Mouse (Mus musculus): ENCODE measurements around the gene Trim56.

Gene Trim56

DNA sequence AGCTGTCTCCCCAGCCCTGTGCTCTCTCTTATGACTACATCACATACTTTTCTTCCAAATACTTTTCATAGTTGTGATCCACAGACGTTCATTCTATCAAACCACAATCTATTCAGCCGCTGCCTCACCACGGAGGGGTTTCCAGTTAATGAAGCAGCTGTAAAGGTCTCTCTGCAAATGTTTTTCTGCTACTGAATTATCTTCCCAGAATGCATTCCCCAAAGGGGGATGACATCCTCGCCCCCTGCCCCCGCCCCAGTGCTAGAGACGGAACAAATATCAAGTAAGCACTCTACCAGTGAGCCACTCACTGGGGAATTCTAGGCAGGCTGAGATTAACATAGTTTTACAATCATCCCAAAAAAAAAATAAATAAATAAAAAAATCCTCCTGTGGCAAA, 7.9 kb downstream of the Trim56 start:
- DNase-seq (ENCODE audit: inconsistent ontology term) = peak; percentile 98

DNA sequence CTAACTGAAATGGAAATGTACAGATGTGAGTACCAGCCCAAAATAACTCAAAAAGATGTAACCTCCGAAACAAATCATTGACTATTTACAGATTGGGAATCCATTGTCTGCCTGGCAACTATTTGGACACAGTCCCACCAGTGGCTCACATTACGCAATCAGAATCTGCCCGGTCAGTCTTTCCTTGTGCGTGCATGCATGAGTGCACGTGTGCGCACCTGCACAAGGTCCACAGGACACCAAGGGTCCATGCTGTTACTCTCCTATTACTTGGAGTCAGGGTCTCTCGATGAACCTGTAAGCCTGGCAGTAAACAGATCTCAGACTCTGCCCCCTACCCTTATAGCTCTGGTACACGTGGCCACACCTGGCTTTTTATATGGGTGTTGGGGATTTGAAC, 8.3 kb downstream of the Trim56 start:
- DNase-seq (ENCODE audit: inconsistent ontology term) = no peak

DNA sequence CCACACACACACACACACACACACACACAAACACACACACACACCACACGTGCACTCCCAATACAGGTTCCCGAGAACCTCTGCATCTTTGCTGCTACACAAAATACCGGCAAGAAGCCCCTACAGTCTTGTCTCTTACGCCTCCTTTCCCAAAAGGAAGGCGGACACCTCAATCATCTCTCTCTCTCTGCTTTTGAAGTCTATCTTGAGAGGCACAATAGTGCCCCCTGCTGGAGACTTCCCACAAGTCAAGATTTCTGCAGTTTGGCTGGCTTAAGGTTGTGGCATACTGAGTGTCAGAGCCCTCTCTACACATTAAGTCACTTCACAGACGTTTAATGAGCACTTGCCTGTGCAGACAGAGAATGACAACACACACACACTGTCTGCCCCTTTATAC, 9.0 kb downstream of the Trim56 start:
- DNase-seq (ENCODE audit: inconsistent ontology term) = peak; percentile 81

DNA sequence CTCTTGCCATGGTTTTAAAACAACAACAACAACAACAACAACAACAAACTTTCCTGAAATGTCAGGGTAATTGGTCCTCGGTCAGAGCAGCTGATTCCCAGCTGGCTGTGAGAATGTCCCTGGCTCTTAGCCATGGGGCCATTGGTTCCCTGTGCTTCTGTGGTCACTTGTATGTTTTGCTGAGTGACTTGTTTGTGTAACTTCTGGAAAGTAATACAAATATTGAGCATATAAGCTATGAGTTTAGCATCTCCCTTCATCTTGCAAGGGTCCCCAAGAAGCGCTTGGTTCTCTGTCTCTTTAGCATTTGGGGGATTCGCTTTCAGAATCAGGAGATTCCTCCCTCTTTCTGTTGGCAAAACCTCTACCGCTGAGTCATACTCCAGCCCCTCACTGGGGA, 9.6 kb downstream of the Trim56 start:
- DNase-seq (ENCODE audit: inconsistent ontology term) = peak; percentile 57

DNA sequence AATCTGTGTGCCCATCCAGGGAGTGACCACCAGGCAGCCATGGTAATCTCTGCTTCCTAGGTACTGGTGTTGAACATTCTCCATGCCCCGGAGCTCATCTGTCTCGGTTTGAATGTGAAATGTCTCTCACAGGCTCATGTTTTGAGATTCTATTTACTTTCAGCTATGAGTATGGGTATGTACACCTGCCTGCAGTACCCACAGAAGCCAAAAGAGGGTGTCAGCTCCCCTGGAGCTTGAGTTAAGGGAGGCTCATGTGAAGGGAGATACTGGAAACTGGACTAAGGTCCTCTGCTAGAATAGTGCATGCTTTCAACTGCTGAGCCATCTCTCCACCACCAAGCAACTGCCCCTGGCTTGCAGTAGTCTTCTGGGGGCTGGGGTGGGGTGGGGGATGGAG, 12.0 kb downstream of the Trim56 start:
- DNase-seq (ENCODE audit: inconsistent ontology term) = no peak

DNA sequence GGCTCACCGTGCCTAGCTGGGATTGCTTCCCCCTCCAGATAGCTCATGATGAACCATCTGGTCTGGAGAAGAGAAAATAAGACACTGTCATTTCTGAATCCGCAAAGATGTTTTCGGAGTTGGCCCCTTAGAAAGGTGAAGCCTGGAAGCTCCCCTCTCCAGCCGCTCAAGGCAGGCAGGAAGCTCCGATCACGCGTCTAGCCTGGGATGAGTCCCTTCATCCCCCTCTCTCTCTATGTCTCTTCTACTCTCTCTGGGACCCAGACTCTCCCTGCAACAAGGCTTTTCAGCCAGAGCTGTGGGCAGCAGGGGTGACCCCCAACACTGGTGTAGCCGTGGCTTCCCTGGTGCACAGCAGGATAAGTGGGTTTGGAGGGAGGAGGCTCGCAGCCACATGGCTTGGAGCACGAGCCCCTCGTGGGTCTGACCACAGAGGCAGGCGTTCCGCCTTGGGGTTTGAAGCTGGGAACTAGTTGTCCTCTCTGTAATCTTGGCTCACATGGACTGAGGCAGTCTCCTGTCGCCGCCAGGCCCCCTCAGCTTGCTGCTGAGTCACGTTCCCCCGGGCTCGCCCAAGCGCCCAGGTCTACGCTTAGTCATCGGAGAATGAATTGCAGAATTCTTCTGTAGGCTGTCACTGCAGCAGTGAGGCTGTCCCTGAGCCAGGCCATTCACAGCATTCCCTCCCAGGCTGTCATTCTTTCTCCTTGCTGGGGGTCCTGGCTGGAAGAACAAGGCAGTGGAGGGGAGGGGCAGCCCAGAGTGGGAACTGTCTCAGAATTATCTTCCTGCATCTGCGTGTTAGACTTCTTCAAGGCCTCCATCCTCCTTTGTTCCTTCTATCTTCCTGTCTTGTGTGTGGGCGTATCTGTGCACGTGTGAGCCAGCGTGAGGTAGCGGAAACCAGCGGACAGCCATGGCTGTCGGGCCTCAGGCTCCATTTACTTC, 13.2 kb downstream of the Trim56 start:
- peak; percentile 96 for DNase-seq (ENCODE audit: inconsistent ontology term)

DNA sequence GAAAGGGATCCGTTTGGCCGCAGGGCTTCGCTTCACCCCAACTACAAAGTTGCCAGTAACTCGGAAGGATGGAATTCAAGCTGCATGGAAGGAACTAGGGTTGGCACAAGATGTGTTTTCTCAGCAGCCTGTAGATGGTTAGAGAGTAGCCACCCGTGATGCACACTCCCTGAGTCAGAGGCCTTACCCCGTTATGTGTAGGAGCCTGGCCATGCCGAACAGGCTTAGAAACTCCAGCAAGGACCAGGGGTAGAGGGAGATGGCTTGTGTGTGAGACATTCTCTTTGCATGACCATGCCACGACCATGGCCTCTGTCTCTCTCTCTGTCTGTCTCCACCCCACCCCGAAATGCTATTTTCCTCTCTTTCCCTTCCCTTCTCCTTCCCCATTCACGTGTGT, 13.9 kb downstream of the Trim56 start:
- DNase-seq (ENCODE audit: inconsistent ontology term) = peak; percentile 56

DNA sequence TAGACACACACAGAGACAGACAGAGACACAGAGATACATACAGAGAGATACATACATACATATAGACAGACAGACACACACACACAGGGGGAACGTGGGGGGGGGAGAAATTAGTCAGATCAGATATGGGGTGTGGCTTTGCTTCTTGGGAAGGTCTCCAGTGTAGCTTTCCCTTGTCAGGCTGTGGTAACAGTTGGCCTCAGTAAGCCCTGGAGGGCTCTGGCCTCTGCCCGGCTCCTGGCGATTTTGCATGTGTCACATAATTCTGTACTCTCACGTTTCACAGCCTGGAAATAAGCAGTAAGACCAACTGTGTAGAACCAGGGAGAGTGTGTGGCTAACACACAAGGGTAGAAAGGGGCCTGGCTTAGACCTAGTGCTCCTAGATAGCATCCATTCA, 15.3 kb downstream of the Trim56 start:
- DNase-seq (ENCODE audit: inconsistent ontology term) = no peak

DNA sequence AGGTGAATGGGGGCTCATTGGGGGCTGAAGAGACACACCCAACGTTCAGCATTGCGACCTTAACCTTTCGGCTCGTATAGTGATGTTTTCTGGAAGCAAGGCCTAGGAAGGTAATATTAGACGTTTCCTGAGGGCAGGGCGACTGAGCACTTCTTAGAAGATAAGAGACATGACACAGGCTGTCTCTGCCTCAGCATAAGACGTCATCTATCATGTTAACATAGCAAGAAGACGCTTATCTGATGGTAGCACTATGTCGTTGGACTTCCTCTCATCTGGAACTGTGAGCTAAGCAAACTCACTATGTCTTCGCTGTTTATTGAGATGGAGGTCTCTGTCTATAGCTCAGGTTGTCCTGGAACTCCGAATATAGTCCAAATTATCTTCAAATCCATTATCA, 17.6 kb downstream of the Trim56 start:
- no peak for DNase-seq (ENCODE audit: inconsistent ontology term)

DNA sequence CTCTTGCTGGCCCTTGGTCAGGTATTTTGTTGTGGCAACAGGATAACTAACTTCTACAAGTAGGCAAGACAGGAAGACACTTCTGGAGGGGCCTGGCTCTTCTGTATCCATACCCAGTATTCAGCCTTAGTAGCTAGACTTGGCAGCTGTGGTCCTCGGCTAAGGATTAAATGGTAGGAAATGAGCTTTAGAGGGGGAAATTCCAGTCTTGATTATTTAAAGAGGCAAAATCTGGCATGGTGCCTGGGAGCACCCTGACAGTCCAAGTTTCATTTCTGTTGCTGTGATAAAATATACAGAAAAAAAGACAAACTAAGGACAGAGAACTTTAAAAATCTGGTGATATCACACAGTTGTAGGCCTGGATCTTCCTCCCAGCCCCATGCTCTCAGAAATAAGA, 20.0 kb downstream of the Trim56 start:
- DNase-seq (ENCODE audit: inconsistent ontology term) = no peak

DNA sequence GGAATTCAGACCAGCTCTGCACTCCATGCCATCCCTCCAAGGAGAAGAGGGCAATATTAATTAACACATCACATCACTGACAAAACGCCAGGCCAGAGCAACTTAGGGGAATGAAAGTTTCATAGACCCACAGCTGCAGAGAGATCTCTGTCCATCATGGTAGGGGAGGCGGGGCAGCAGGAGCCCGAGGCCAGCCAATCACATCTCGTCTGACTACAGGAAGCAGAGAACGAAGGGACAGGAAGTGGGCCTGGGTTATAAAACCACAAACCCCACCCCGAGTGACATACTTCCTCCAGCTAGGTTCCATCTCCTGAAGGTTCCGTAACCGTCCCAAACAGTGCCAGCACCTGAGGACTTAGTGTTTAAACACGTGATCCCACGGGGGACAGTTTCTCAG, 20.9 kb downstream of the Trim56 start:
- DNase-seq (ENCODE audit: inconsistent ontology term) = no peak

DNA sequence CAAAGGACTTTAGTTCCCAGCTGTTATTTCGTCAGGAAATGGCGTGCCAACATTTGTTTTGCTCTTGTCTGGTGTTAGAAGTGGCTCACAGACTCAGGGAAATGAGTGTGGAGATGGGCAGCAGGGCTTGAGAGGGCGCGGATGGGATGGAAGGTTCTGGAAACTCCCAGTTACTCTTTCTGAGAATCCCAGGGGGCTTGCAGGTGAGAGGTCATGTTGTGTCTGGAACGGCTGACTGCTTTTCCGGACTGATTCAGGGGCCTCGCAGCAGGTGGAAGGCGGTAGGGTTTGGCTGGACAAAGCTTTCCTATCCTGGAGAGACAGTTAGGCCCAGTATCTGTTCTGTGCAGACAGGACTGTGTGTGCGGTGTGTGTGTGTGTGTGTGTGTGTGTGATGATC, 22.3 kb downstream of the Trim56 start:
- no peak for DNase-seq (ENCODE audit: inconsistent ontology term)

DNA sequence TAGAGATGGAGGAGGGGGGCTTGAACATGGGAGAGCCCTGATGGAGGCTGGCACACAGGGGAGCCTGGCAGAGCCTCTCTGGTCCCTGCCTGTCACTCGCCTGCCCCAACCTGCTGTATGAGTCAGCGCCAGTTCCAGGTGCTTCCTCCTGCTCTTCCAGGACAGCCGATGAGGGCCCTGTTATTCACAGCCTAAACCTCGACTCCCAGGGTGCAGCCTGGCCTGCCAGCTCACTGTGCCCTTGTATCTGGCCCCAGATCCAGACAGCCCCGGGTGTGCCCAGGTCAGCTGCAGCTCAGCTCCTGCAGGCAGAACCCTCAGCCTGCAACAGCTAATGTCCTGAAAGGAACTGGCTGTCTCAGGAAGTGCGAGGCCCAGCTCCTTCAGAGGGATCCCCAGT, 24.4 kb downstream of the Trim56 start:
- no peak for DNase-seq (ENCODE audit: inconsistent ontology term)

DNA sequence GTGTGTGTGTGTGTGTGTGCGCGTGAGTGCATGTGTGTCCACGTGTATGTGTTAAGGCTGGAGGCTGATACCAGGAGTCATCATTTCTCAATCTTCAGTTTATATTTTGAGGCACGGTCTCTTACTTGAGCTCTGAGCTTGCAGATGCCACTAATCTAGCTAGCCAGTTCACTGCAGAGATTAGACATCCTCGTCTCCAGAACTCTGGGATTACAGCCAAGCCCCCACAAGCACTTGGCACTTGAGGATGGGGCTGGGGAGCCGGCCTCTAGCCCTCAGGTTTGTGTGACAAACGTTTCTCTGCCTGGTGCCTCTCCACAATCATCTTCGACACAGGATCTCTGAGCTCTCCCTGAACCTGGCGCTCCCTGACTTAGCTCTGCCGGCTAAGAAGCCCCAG, 25.1 kb downstream of the Trim56 start:
- no peak for DNase-seq (ENCODE audit: inconsistent ontology term)

DNA sequence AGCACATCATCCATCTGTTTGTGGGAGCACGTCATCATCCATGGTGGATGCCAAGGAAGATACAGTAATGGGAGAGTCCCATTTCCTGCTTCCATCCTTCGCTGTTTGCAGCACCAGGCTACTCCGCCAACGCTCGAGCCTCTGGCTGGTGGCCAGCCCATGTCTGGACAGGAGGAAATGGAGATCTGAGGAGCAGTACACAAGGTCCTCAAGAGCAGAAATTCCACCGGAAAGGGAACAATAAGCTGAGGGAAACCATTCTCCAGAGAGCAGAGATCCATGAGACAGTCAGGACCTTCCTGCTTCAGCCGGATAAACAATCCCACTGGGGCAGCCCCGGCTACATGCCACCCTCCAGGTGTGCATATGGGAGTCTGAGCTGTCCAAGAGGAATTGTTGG, 28.6 kb downstream of the Trim56 start:
- DNase-seq (ENCODE audit: inconsistent ontology term) = no peak

DNA sequence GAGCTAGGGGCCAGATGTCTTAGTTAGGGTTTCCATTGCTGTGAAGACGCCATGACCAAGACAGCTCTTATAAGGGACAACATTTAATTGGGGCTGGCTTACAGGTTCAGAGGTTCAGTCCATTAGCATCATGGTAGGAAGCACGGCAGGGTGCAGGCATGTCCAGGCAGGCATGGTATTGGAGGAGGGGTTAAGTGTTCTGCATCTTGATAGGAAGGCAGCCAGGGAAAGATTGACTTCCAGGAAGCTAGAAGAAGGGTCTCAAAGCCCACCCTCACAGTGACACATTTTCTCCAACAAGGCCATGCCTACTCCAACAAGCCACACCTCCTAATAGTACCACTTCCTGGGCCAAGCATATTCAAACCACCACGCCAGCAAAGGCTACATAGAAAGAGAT, 30.3 kb downstream of the Trim56 start:
- no peak for DNase-seq (ENCODE audit: inconsistent ontology term)

DNA sequence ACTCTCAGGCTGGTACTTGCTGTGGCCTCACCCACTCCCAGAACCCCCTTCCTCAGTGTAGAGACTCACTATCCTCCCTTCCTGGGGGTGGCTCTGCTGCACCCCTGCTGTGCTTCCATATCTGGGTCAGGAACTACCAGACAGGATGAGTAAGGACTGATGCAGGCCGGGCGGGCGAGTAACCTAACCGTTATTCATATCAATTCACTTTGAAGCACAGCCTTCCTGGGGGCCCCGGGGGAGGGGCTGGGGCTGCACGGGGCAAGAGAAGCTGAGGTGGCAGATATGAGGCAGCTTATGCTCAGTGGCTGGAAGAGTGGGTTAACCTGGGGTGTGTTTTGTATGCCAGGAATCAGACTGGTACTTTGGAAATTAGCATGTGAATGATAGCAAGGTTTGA, 31.0 kb downstream of the Trim56 start:
- DNase-seq (ENCODE audit: inconsistent ontology term) = peak; percentile 56

DNA sequence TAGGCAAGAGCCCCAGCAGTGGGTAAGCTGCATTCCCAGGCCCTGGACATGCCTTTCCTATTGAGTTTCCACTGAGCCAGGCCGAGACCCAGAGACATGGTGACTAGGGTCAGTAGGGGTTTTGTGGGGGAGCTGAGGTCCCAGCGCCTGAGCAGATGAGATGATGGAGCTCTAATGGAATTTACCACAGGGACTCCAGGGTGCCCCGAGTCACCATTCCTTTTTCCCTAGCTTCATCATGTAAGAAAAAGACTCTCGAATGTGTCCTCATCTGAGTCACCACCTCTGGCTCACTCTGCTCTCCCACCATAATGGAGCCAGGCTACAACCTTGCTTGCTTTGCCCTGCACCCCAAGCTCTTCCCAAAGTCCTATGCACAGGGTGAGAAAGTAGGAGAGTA, 33.0 kb downstream of the Trim56 start:
- DNase-seq (ENCODE audit: inconsistent ontology term) = peak; percentile 85

DNA sequence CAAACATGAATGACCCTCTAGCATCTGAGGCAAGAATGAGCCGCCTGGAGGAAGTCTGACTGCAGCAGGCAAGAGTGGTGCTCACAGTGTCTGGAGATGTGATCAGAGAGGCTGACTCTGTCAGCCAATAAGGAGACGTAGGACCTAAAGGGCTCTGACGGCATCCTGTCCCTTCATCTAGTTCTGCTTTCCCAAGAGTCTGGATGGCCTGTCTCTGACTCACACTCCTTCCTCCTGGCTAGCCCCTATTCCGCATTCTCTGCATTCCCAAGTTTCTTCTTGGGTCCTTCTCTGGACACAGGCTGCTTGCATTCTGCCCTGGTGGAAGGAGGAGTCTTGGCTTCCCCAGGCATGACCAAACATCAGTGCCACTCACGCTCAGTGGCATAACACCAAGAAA, 36.2 kb downstream of the Trim56 start:
- peak; percentile 91 for DNase-seq (ENCODE audit: inconsistent ontology term)

DNA sequence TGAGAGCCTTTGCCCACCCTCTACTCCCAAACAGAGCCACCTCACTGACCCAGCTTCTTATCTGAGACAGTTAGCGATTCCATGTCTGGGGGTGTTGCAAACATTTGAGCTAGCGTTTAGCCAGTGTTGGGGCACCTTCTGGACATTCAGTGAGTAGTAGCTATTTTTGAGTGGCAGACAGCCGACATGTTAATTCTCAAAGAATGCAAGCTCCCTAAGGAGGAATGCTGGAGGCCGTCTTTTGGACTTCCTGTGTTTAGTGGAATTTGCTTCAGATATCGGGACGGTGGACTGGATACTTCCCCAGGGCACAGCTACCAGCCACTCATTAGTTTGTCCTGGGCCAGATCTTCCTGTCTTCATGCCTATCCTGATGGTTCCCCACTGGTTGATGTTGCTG, 37.4 kb downstream of the Trim56 start:
- peak; percentile 79 for DNase-seq (ENCODE audit: inconsistent ontology term)

DNA sequence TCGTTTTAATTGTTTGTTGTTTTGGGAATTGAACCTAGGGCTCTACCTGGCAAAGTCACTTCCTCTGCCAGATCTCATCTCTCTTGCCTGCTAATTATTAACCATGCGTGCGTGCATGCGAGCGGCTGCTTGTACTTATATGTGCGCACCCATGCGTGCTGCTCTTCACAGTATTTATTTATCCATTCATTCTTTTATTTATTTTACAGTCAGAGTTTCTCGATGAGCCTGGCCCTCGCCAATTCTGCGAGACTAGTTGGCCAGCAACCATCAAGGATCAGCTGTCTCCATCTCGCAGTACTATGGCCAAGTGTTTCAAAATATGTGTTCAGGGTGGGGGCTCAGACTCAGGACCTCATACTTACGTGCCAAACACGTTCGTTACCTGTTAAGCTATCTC, 38.0 kb downstream of the Trim56 start:
- DNase-seq (ENCODE audit: inconsistent ontology term) = no peak

DNA sequence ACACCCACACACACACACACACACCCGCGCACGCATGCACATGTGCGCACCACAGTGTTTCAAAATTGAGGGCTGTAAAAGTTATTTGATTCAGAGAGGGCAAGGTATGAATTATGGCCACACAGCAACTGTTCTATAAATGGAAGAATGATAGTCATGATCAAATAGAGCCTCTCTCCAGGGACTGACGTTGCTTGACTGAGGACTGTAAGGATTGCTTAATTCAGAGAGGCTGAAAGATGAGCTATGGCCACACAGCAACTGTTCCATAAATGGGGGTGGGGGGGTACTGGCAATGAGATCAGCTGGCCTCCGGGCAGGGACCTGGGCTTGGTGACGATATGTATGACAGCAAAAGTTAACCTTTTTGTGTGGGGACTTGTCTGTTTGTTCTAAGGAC, 38.8 kb downstream of the Trim56 start:
- DNase-seq (ENCODE audit: inconsistent ontology term) = no peak

DNA sequence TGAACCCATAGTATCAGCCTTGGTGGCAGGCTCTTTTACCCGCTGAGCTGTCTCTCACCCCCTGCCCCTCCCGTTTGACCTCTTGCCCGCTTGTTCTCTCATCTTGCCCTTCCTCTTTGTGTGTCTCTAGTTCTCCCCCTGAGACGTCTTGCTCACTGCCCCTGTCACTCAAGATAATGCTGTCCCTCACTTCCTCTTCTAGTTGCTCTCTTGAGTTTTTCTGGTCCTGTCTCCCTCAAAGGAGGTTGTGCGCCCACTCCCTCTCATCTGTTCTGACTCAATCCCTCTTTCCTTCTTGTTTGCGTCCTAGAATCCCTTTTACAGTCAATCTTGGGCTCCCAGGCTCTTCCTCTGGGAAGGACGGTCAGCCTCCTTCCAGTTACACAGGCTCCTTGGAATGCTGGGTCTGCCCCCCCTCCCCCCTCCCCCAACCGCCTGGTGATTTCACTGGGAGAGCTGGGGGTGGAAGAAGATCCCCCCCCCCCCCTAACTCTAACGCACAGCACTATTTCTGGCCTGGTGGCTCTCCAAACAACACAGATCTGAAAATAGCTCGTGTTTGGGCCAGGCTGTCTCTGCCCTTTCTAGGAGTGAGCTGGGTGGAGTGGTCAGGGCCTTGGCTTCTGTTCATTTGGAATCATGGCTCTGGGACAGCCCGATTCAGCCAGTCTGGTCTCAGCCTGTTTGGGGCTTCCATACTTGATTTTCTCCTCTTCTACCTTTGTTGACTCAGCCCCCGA, 39.6 kb downstream of the Trim56 start:
- no peak for DNase-seq (ENCODE audit: inconsistent ontology term)
